Mouse (Mus musculus) gastrocnemius, postnatal 10 days (tissue): ENCODE measurements at regions not wholly inside any gene's neighbourhood (a gene's known extent, or its start where the extent isn't known, plus 50 kb on each side); places are given as distances from the start of the nearest gene placed in this dataset.

Source experiments
- DNase-seq: peaks from one replicate; pipeline ENCODE4 v3.0.0; 2021; ENCODE audit warnings: mixed read lengths
- microRNA-seq, 2 experiments: library from miRNA; unstranded; fragments of <30 nt; microRNA quantifications; one replicate each; pipeline ENCODE4 v1.2.0; 2021

GRCm38 (mm10) chr15:62043617-62044392 is 1121.0 kb upstream of the A1bg start:
- DNase-seq: no peak

GRCm38 (mm10) chr15:62042924-62043504 is 1120.2 kb upstream of the A1bg start:
- no peak for DNase-seq

Small RNA genes lying in the stretch of these regions (microRNA-seq; reads per million reads assigned to microRNA genes)
- 0 reads per million in 2 experiments for gene Gm24810
